Mouse (Mus musculus): ENCODE results near the gene Olfr1427.

DNA sequence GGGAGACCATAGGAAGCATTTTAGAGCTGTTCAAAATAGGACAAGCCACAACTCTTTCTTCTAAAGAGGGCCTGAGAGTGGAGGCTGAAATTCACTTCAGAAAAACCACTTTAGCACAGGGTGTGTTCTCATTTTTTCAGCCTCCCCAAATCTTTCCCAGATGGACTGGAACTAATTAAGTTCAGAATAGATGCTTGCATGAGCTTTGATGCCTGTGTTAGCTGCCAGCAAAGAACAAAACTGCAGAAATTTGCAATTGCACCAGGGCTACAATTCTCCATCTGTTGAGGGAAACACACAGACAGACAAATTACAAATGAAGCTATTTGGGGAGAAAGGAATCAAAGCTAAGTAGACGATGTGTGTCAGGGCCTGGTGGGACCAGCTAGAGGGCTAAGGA lies 40.2 kb upstream of the Olfr1427 start:
- TF ChIP-seq CTCF (IDR thresholded peaks at IDR 0.05; ENCODE audit: borderline replicate concordance, insufficient read depth, low read length) (no peak), POLR2A (IDR thresholded peaks at IDR 0.05; ENCODE audit: low read depth, low read length) (no peak)

All from embryonic fibroblast, embryonic 13.5 days (primary cell).